Mouse (Mus musculus) urinary bladder, adult 18-20 months (tissue): Measurements from ENCODE around the gene Fam221b.
A peak's percentile ranks its signal among the peaks of the same experiment; 100 is the strongest.

Source experiments
- DNase-seq, 2 experiments: peaks; one replicate each; pipeline ENCODE4 v3.0.0; 2022; ENCODE audit warnings: low spot score in 2 of 2, mixed read lengths in 2 of 2

The Fam221b gene

DNA sequence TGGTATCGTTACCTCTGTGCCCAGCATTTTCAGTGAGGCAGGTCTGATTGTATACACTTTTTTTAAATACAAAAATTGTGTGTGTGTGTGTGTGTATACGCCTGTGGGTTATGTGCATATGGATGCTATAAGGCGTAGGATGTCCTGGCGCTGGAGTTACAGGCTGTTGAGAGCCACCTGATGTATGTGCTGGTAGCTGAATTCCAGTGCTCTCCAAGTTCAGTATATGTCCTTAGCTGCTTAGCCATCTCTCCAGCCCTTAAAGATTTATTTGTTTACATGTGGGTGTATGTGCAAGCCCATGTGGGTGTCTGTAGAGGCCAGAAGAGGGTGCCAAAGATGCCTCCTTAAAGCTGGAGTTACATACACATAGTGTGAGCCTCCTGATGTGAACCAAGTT is 11.8 kb downstream of the Fam221b start:
- no peak for DNase-seq

GRCm38 (mm10) chr4:43656339-43657109 is 12.4 kb downstream of the Fam221b start, which contains the start of gene Hint2:
Hint2 (minus strand) TSS chr4:43656466.
- DNase-seq: peak; percentile 87 to 90

DNA sequence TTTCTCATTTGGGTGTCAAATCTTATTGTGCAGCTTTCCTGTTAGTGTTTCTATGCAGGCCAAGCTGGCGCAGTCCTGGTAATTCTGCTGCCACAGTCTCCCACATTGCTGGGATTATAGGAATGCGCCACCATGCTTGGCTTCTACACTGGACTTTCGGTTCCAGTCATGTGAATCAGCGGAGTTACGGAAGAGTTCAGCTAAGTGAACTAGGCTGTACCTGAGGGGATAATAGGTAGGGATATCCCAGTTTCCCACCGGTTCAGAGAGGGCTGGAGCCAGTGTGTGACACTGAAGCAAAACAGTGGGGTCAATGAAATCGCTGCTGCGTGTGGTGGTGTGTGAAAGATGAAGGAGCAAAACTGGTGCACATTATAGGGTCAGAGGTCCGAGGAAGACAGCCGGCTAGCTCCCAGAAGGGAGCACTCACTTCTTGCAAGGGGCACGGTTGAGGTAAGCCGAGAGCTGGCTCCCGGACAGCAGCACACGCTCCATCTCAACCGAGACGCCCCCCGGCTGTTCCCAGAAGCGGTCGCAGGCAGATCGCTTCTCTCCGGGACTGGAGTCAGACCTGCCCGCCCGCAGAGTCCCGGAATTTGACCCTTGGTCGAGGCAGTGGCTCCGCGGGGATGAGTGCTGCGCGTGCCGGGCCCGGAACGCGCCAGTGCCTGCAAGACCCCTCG is 13.1 kb downstream of the Fam221b start:
- DNase-seq: no peak

GRCm38 (mm10) chr4:43653161-43654015 is 15.6 kb downstream of the Fam221b start, which contains the start of gene Spag8:
Spag8 (minus strand) TSS chr4:43653594.
- no peak for DNase-seq

DNA sequence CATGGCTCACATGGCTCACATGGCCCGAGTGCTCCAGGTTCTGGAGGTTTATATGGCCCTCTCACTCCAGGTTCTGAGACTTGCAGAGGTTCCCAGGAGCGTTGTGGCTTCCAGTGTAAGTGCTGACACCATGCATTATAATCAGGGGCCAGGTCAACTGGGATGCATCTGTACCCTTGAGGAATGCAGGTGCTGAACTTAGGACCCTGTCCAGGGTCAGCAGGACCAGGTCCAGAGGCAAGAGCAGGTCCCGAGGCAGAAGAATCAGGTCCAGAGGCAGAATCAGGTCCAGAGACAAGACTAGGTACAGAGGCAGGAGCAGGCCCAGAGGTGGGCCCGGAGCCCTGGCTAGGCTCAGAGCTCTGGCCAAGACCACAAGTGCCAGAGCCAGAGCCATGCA is 16.2 kb downstream of the Fam221b start:
- DNase-seq: no peak

DNA sequence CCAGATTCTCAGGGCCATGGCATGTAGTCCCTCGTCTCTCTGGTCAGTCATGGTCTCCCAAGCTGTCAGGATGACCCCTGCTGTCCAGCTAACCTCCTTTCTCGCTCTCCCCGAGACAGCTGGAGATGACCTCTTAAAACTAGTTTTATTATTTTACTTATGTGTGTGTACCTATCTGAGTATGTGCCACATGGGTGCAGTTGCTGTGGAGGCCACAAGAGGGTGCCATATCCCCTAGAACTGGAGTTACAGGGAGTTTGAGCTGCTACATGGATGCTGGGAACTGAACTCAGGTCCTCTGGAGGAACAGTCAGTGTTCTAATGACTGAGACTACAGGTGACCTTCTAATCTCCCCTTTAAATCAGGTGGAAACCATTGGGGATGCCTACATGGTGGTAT is 19.2 kb downstream of the Fam221b start:
- DNase-seq: no peak

DNA sequence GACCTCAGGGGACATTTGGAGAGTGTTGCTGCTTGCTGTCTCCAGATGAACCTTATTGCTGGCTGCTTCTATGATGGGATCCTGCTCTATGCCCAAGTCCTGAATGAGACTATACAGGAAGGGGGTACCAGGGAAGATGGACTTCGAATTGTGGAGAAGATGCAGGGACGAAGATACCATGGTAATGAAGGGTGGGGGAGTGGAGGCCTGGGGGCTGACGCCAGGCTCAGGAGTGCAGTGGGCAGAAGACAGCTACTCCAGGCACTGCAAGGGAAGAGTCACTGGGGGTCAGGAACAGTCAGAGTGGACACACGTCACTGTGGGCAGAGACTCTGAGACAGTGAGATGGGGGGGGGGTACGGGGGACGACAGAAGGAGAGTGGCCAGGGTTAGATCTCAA is 28.5 kb downstream of the Fam221b start:
- no peak for DNase-seq

- DNase-seq: no peak
Measured at GRCm38 (mm10) chr4:43640076-43640475, 28.9 kb downstream of the Fam221b start.

DNA sequence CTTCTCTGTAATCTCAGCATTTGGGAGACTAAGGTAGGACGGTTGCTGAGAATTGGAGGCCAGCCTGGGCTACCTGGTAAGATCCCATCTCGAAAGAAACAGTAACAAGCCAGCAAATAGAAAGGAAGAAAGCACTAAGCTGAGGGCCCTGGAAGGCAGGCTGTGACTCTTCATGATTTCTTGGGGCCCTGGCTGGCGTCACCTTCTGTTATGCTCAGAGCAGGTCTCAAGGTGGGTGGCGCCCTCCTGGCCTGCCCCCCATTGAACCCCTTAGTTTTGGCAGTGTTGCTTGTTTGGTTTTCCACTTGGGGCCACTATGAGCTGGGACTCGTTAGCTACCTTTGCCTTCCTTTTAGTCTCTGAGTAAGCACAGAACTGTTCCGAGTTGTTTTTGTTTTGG is 32.2 kb downstream of the Fam221b start:
- DNase-seq: no peak

DNA sequence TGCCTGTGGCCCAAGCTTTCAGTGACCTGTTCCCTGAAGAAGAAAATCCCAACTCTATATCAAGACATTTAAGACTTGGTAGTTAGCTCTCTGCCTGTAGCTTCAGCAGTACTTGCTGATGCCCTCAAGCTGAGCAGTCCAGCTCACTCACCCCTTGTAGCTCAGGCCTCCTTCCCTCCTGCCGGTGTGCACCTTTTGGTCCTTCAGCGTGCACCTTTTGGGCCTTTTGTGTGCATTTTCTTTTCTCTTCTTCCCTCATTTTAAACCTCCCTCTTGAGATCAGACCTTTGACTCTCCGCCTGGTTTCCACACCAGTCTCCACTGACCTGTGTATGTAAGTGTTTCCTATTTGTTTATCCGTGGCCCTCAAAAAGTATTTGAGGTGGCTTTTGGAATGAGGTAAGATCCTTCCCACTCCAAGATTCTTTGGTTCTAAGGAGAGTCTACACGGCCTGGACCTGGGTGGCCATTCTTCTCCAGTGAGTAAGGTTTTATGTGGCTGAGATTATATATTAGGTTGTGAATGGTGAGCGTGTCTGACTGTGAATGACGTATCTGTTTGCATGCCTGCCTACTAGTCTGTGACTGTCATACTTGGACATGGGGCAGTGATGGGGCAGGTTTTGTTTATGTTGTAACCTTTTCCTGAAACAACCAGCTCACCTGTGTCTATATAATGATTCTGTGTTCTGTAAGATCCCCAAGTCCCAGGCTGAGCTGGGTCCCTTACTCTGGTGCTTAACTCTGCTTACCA is 34.1 kb downstream of the Fam221b start:
- no peak for DNase-seq

- no peak for DNase-seq
Measured at GRCm38 (mm10) chr4:43633736-43634135, 35.2 kb downstream of the Fam221b start.

DNA sequence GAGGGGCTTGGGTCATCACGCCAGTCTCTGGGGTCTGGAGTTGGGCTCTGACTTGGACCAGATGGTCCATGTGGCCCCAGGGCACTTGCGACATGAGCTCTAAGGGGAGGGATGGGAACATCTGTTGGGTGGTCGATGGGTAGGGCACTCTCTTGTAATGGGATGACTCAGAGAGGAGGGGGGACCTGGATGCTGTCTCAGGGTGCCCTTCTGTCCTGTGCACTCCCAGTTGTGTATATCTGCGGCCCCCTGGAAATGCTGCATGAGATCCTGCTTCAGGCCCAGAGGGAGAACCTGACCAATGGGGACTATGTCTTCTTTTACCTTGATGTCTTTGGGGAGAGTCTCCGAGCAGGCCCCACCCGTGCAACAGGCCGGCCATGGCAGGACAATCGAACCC is 35.6 kb downstream of the Fam221b start:
- DNase-seq: no peak

GRCm38 (mm10) chr4:43631956-43632920 is 36.7 kb downstream of the Fam221b start:
- no peak for DNase-seq

DNA sequence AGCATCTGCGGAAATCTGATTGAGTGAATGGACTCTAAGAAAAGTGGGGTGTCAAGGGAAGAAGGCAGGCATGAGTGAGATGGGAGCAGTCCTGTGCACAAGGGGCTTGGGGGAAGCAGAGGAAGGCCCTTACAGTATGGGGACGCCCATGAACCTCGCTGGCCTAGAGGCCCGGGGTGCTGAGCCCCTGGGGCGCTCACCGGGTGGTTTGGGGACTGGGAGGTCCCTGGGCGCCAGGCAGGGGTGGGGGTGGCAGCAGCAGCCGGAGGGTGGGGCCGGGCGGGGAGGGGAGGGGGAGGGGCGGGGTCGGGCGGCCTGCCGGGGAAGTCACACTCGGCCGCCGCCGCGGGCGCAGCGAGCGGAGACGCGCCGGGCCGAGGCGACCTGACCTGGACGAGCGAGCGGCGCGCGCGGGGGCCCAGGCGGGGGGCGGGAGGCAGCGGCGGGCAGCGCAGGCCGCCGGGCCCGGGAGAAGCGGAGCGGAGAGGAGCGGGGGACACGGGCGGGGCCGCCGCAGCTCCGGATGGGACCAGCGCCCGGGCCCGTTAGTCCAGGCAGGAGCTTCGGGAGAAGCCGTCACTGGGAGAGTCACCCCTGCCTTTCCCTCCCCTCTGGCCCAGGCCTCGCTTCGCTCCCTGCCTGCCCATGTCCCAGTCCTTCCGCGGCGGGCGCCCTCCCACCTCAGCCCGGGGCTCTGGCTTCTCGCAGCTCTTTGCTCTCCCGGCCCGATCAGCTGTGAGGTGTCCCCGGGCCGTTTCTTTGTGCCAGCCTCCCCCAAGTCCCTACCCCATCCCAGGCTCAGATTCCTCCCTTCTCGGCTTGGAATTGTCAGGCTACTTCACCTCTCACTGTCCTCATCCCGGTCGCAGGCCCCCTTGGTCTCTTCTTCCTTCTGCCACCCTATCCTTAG is 37.6 kb downstream of the Fam221b start, which contains the start of gene Npr2:
Npr2 (plus strand) TSS at position 890 of the 910 bp plus-strand sequence.
- peak in 1 of 2 experiments; percentile 35 for DNase-seq

DNA sequence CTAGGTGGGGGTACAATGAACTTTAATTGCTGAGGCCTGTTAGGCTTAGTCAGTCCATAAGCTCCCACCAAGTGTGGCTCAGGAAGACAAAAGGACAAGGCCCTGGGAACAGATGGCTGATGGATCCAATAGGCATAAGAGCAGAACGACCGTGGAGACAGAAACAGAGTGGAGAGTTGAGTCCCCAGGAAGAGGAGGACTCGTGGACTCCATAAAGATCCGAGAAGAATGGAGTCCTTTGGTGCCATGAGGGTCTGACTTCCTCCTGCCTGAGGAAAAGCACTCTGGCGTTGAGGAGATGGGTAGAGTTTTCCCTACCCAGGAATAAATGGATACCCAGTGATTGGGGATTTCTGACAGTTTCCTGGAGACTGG is 38.3 kb downstream of the Fam221b start:
- peak in 1 of 2 experiments; percentile 21 for DNase-seq

DNA sequence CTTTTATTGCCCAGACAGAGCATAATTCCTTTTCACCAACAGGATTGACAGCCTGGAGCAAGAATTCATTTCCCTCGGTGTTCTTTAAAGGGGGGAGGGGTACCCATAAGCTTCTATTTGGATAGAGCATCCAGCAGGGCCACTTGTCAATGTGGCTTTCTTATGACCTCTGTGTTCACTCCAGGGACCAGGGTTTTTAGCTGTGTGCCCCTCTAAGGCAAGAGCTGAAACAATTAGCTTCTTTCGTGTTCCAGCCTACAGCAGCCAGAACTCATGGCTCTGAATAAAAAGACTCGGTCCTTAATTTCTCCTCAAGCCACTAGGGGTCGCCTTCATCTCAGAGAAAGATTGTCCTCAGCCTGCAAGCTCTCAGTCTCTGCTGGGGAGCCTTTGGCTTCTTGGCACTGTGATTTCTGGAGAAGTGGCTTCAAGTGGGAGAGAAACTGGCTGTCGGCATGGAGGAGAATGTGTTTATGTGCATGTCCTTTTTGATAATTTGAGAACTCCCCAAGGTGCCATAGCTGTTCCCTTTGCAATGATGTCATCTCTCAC is 38.8 kb downstream of the Fam221b start:
- peak; percentile 56 to 69 for DNase-seq

GRCm38 (mm10) chr4:43629106-43629817 is 39.7 kb downstream of the Fam221b start:
- no peak for DNase-seq

DNA sequence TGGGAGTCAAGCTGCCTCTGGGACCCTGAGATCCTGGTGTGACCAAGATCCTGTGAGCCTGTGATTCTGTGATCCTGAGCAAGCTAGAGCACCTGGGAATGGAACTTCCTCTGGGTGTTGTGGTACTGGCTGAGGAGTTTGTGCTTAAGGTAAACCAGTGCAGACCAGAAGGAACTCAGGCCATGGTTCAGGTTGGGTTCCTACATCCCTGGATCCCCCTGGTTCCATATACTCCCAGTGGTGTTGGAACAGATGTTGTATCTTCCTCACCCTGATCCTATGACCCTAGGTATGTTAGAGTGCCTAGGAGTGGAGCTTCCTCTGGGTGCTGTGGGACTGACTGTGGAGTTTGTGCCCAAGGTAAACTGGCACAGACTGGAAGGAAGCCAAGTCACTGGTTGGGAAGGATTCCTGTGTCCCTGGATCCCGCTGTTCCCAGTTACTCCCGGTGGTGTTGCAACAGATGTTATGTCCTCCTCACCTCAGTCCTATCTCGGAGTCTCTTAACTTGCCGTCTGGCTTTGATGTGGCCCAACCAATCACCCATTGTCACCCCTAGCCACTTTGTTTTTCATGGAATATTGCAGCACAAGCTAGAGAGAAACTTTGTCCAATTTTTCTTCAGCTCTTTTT is 48.7 kb downstream of the Fam221b start:
- DNase-seq: no peak
